Mouse (Mus musculus) limb, embryonic 10.5 days (tissue): ENCODE measurements at regions not wholly inside any gene's neighbourhood (a gene's known extent, or its start where the extent isn't known, plus 50 kb on each side); places are given as distances from the start of the nearest gene placed in this dataset.

Experiments used
- DNase-seq: peaks from one replicate; pipeline ENCODE4 v3.0.0-alpha.2; 2017; ENCODE audit warnings: low spot score
- H3K27ac ChIP-seq: fragments of 300-500 bp; sonication (generic); 2 replicates; pipeline ENCODE4 v1.5.1; 2016; ENCODE audit warnings: mild to moderate bottlenecking
- H3K27me3 ChIP-seq: fragments of 300-500 bp; sonication (generic); 2 replicates; pipeline ENCODE4 v1.6.1; 2016; ENCODE audit warnings: low read depth, mild to moderate bottlenecking; ENCODE audit not compliant: poor library complexity, severe bottlenecking
- H3K36me3 ChIP-seq: fragments of 300-500 bp; sonication (generic); 2 replicates; pipeline ENCODE4 v1.6.1; 2016; ENCODE audit warnings: mild to moderate bottlenecking, moderate library complexity
- H3K4me1 ChIP-seq: fragments of 300-500 bp; sonication (generic); 2 replicates; pipeline ENCODE4 v1.6.1; 2016
- H3K4me3 ChIP-seq: fragments of 300-500 bp; sonication (generic); 2 replicates; pipeline ENCODE4 v1.5.1; 2016; ENCODE audit warnings: mild to moderate bottlenecking, moderate library complexity
- H3K9me3 ChIP-seq: fragments of 300-500 bp; sonication (generic); replicated peaks from 2 replicates; pipeline ENCODE4 v1.6.1; 2016; ENCODE audit warnings: mild to moderate bottlenecking
- WGBS: fragments of 180-500 bp; shearing (Covaris S2); methylation state at CpG from one replicate; pipeline ENCODE4 v1.1.7; 2016; 5-methylcytosine and 5-hydroxymethylcytosine counted together

GRCm38 (mm10) chr10:96860366-96860765 lies 243.6 kb downstream of the Btg1 start:
- Histone ChIP-seq H3K9me3 (no peaks in the 10 kb centered on the region), H3K4me1 (no peaks in the 10 kb centered on the region), H3K27ac (no peak overlapping the region), H3K36me3 (no peaks in the 10 kb centered on the region), H3K4me3 (no peak overlapping the region), H3K27me3 (no peaks in the 10 kb centered on the region)
- DNase-seq, result no peak
- 90% methylated on average over 2 of the region's 2 CpGs for WGBS

- H3K36me3 ChIP-seq, result no peaks in the 10 kb centered on the region
- DNase-seq, result no peak
- no peaks in the 10 kb centered on the region for H3K9me3 ChIP-seq
- no peaks in the 10 kb centered on the region for H3K27me3 ChIP-seq
- H3K4me1 ChIP-seq, result no peaks in the 10 kb centered on the region
- H3K27ac ChIP-seq, result no peak overlapping the region
- WGBS, result 89% methylated on average over 8 of the region's 8 CpGs
- H3K4me3 ChIP-seq, result no peak overlapping the region
These were observed 246.4 kb downstream of the Btg1 start for GRCm38 (mm10) chr10:96863230-96863629.

GRCm38 (mm10) chr10:96866468-96866867 lies 249.7 kb downstream of the Btg1 start:
- Histone ChIP-seq H3K4me3 (no peak overlapping the region), H3K9me3 (no peaks in the 10 kb centered on the region), H3K4me1 (no peaks in the 10 kb centered on the region), H3K27me3 (no peaks in the 10 kb centered on the region), H3K27ac (no peak overlapping the region), H3K36me3 (no peaks in the 10 kb centered on the region)
- DNase-seq, result no peak
- 85% methylated on average over 3 of the region's 3 CpGs for WGBS

- Histone ChIP-seq H3K36me3 (no peaks in the 10 kb centered on the region), H3K9me3 (no peaks in the 10 kb centered on the region), H3K27me3 (no peaks in the 10 kb centered on the region), H3K4me1 (no peaks in the 10 kb centered on the region; the same call in 1 of the 2 replicates), H3K4me3 (no peak overlapping the region), H3K27ac (no peak overlapping the region)
- 79% methylated on average over 7 of the region's 7 CpGs for WGBS
- DNase-seq, result no peak
These were observed 254.9 kb downstream of the Btg1 start for GRCm38 (mm10) chr10:96871559-96872160.

- Histone ChIP-seq H3K4me1 (no peaks in the 10 kb centered on the region; the same call in 1 of the 2 replicates), H3K27ac (no peak overlapping the region), H3K27me3 (no peaks in the 10 kb centered on the region), H3K4me3 (no peak overlapping the region), H3K36me3 (no peaks in the 10 kb centered on the region), H3K9me3 (no peaks in the 10 kb centered on the region)
- DNase-seq, result no peak
- 97% methylated on average over 1 of the region's 1 CpGs for WGBS
These were observed 257.8 kb downstream of the Btg1 start for GRCm38 (mm10) chr10:96874646-96875045.

GRCm38 (mm10) chr10:96875676-96876075 lies 258.9 kb downstream of the Btg1 start:
- 89% methylated on average over 3 of the region's 3 CpGs for WGBS
- Histone ChIP-seq H3K27ac (no peak overlapping the region), H3K27me3 (no peaks in the 10 kb centered on the region), H3K4me3 (no peak overlapping the region), H3K4me1 (no peaks in the 10 kb centered on the region; the same call in 1 of the 2 replicates), H3K36me3 (no peaks in the 10 kb centered on the region), H3K9me3 (no peaks in the 10 kb centered on the region)
- DNase-seq, result no peak

- no peaks in the 10 kb centered on the region for H3K27me3 ChIP-seq
- no peak overlapping the region for H3K27ac ChIP-seq
- no peaks in the 10 kb centered on the region for H3K9me3 ChIP-seq
- H3K36me3 ChIP-seq, result no peaks in the 10 kb centered on the region
- H3K4me3 ChIP-seq, result no peak overlapping the region
- no peaks in the 10 kb centered on the region; the same call in 1 of the 2 replicates for H3K4me1 ChIP-seq
- WGBS, result 91% methylated on average over 2 of the region's 2 CpGs
- no peak for DNase-seq
These were observed 262.6 kb downstream of the Btg1 start for GRCm38 (mm10) chr10:96879425-96879824.

- DNase-seq, result no peak
- H3K4me1 ChIP-seq, result no peaks in the 10 kb centered on the region; the same call in 1 of the 2 replicates
- 86% methylated on average over 5 of the region's 5 CpGs for WGBS
- H3K36me3 ChIP-seq, result no peaks in the 10 kb centered on the region
- no peaks in the 10 kb centered on the region for H3K9me3 ChIP-seq
- no peak overlapping the region for H3K27ac ChIP-seq
- H3K27me3 ChIP-seq, result no peaks in the 10 kb centered on the region
- no peak overlapping the region for H3K4me3 ChIP-seq
These were observed 264.0 kb downstream of the Btg1 start for GRCm38 (mm10) chr10:96880771-96881170.

- Histone ChIP-seq H3K4me3 (no peak overlapping the region), H3K27me3 (no peaks in the 10 kb centered on the region), H3K4me1 (no peaks in the 10 kb centered on the region; the same call in 1 of the 2 replicates), H3K9me3 (no peaks in the 10 kb centered on the region), H3K36me3 (no peaks in the 10 kb centered on the region), H3K27ac (no peak overlapping the region)
- 89% methylated on average over 5 of the region's 5 CpGs for WGBS
- DNase-seq, result no peak
These were observed 264.4 kb downstream of the Btg1 start for GRCm38 (mm10) chr10:96881212-96881611.

GRCm38 (mm10) chr10:96881660-96882059 lies 264.9 kb downstream of the Btg1 start:
- Histone ChIP-seq H3K27ac (no peak overlapping the region), H3K36me3 (no peaks in the 10 kb centered on the region), H3K27me3 (no peaks in the 10 kb centered on the region), H3K9me3 (no peaks in the 10 kb centered on the region), H3K4me1 (no peaks in the 10 kb centered on the region), H3K4me3 (no peak overlapping the region)
- no peak for DNase-seq
- 91% methylated on average over 2 of the region's 2 CpGs for WGBS

GRCm38 (mm10) chr10:96901150-96901549 lies 284.3 kb downstream of the Btg1 start:
- Histone ChIP-seq H3K9me3 (no peaks in the 10 kb centered on the region), H3K4me1 (no peaks in the 10 kb centered on the region), H3K27ac (no peak overlapping the region), H3K4me3 (no peak overlapping the region), H3K27me3 (no peaks in the 10 kb centered on the region), H3K36me3 (no peaks in the 10 kb centered on the region)
- WGBS, result 70% methylated on average over 1 of the region's 1 CpGs
- no peak for DNase-seq

GRCm38 (mm10) chr10:96905098-96905809 lies 288.4 kb downstream of the Btg1 start:
- no peak for DNase-seq
- no peaks in the 10 kb centered on the region for H3K4me1 ChIP-seq
- 92% methylated on average over 4 of the region's 4 CpGs for WGBS
- H3K27me3 ChIP-seq, result no peaks in the 10 kb centered on the region
- no peaks in the 10 kb centered on the region for H3K36me3 ChIP-seq
- H3K9me3 ChIP-seq, result no peaks in the 10 kb centered on the region
- no peak overlapping the region for H3K4me3 ChIP-seq
- no peak overlapping the region for H3K27ac ChIP-seq

GRCm38 (mm10) chr10:96909661-96910315 lies 293.0 kb downstream of the Btg1 start:
- no peaks in the 10 kb centered on the region for H3K4me1 ChIP-seq
- WGBS, result 97% methylated on average over 1 of the region's 1 CpGs

More at GRCm38 (mm10) chr10:96909661-96910315, 293.0 kb downstream of the Btg1 start:
- no peak overlapping the region for H3K27ac ChIP-seq
- no peaks in the 10 kb centered on the region for H3K27me3 ChIP-seq
- H3K4me3 ChIP-seq, result no peak overlapping the region
- no peaks in the 10 kb centered on the region for H3K36me3 ChIP-seq
- H3K9me3 ChIP-seq, result peaks cover 2% of the 10 kb centered on the region; the same call in 1 of the 2 replicates
- no peak for DNase-seq
